Mouse (Mus musculus) spleen, adult 2 months (tissue): ENCODE results near the gene Terf2ip. TPM values are rescaled to one million over a fixed set of nuclear protein-coding genes. Genes with fewer than 3 reads are reported as not detected.
A peak's percentile ranks its signal among the peaks of the same experiment; 100 is the strongest.

Experiments
- DNase-seq, 2 experiments: peaks; one replicate each; pipeline versions ENCODE4 v3.0.0 to v3.0.0-alpha.2; 2012 to 2021; ENCODE audit warnings: low spot score in 2 of 2, low read depth in 1 of 2
- H3K27ac ChIP-seq: fragments of 200-500 bp; 2 replicates; pipeline ENCODE4 v1.5.1; 2012; ENCODE audit warnings: low read length, inconsistent platforms; ENCODE audit not compliant: insufficient read depth
- H3K27me3 ChIP-seq: fragments of 200-500 bp; 2 replicates; pipeline ENCODE4 v1.6.1; 2012; ENCODE audit warnings: mild to moderate bottlenecking, moderate library complexity, low read length, inconsistent platforms; ENCODE audit not compliant: control insufficient read depth, insufficient read depth
- H3K36me3 ChIP-seq: fragments of 200-500 bp; 2 replicates; pipeline ENCODE4 v1.6.1; 2012; ENCODE audit warnings: mild to moderate bottlenecking, low read length, inconsistent platforms; ENCODE audit not compliant: control insufficient read depth, insufficient read depth
- H3K4me1 ChIP-seq: fragments of 200-500 bp; 2 replicates; pipeline ENCODE4 v1.6.1; 2011; ENCODE audit warnings: inconsistent platforms; ENCODE audit not compliant: control insufficient read depth, insufficient read depth, insufficient read length
- H3K4me3 ChIP-seq: fragments of 200-500 bp; 2 replicates; pipeline ENCODE4 v1.5.1; 2011; ENCODE audit warnings: mild to moderate bottlenecking, inconsistent platforms; ENCODE audit not compliant: insufficient read depth, insufficient read length; ENCODE audit errors: extremely low read depth
- CTCF ChIP-seq: fragments of 200-500 bp; IDR thresholded peaks from 2 replicates; pipeline ENCODE4 v1.5.1; 2011; ENCODE audit warnings: mild to moderate bottlenecking, inconsistent platforms; ENCODE audit not compliant: insufficient read depth, insufficient read length, insufficient replicate concordance; ENCODE audit errors: extremely low read depth
- POLR2A ChIP-seq: fragments of 200-500 bp; IDR thresholded peaks from 2 replicates; pipeline ENCODE4 v1.6.1; 2011; ENCODE audit warnings: low read depth, low read length, inconsistent platforms
- WGBS: fragments of 180-500 bp; shearing (Covaris S2); methylation state at CpG from one replicate; pipeline ENCODE4 v1.1.7; 2018; 5-methylcytosine and 5-hydroxymethylcytosine counted together
- polyA plus RNA-seq: library from polyadenylated mRNA; depleted of rRNA; stranded (reverse); fragments of >200 nt; gene quantifications from 2 replicates; pipeline ENCODE4 v1.2.3, GENCODE M21; 2012

Gene Terf2ip
- polyA plus RNA-seq, 1 experiment, result 6.9 TPM

DNA sequence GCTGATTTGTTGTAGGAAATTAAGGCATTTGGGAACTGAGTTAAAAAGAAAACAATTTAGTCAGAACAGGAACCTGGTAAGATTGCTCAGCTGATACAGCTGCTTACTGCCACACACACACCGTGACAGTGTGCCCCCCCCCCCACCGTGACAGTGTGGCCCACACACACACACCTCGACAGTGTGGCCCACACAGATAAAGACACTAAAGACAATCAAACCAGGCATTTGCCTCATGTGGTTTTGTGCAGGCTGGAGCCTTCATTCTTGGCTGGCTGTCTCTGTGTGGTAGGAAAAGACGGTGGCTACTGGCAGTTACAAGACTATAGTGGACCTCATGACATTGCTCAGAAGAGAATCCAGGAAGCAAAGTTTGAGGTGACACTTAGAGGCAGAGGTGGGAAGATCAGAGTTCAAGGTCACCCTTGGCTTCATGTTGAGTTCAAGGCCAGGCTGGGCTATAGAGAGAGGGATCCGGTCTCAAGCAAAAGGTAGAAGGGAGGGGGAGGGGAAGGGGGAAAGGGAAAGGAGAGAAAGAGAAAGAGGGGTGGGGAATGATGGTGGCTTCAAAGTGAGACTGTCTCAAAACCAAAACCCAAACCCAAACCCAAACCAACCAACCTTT lies 43.8 kb upstream of the Terf2ip start:
- no peak for DNase-seq
- H3K4me1 ChIP-seq, result 0 out of 2 replicates have a peak, but pooled peaks cover 2% of the 10 kb centered on the region
- 46% methylated on average over 5 of the region's 5 CpGs for WGBS
- H3K36me3 ChIP-seq, result no peaks in the 10 kb centered on the region
- H3K27me3 ChIP-seq, result no peaks in the 10 kb centered on the region
- no peak overlapping the region for H3K27ac ChIP-seq
- no peak overlapping the region for H3K4me3 ChIP-seq
- TF ChIP-seq POLR2A, result no peak
- TF ChIP-seq CTCF, result no peak

DNA sequence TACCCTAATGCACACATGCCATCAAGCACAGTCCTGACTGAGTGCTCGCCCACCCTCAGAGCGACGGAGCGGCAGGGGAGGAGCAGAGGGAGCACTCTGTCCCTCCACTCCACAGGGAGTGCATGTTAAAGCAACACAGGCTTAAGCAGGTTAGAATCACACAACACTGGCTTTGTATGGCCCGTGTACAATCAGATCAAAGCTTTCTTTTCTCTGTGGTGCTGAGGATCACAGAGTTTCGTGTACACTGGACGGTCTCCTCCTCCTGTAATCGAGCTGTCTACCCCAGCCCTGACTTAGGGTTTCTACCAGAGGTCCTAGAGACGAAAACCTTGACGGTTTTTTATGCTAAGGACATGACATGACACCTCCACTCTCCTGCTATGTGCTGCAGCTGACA lies 42.7 kb upstream of the Terf2ip start:
- no peak for DNase-seq
- no peak overlapping the region for H3K4me3 ChIP-seq
- WGBS, result 92% methylated on average over 10 of the region's 10 CpGs
- H3K27ac ChIP-seq, result no peak overlapping the region
- H3K36me3 ChIP-seq, result no peaks in the 10 kb centered on the region
- no peaks in the 10 kb centered on the region for H3K27me3 ChIP-seq
- 0 out of 2 replicates have a peak, but pooled peaks cover 2% of the 10 kb centered on the region for H3K4me1 ChIP-seq
- TF ChIP-seq CTCF, result no peak
- TF ChIP-seq POLR2A, result no peak

DNA sequence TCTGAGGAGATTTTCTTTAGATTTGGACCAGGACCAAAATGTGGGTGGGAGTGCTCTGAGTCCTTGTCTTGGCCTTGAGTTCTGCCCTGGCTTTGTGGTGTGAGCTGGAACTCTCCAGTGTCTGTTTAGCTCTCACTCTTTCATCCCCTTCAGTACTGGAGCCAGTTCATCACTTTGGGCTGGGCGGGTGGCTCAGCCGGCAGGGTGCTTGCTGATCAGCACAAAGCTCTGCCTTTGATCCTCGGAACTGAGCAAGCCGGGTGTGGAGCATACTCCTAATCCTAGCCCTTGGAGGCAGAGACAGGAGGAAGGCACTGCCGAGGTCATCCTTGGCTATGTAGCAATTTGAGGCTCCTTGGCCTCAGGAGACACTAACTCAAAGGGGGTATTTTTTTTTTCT lies 42.2 kb upstream of the Terf2ip start:
- H3K4me1 ChIP-seq, result 0 out of 2 replicates have a peak, but pooled peaks cover 2% of the 10 kb centered on the region
- 86% methylated on average over 5 of the region's 5 CpGs for WGBS
- H3K27ac ChIP-seq, result no peak overlapping the region
- H3K4me3 ChIP-seq, result no peak overlapping the region
- H3K36me3 ChIP-seq, result no peaks in the 10 kb centered on the region
- H3K27me3 ChIP-seq, result no peaks in the 10 kb centered on the region
- no peak for DNase-seq
- TF ChIP-seq CTCF (no peak), POLR2A (no peak)

DNA sequence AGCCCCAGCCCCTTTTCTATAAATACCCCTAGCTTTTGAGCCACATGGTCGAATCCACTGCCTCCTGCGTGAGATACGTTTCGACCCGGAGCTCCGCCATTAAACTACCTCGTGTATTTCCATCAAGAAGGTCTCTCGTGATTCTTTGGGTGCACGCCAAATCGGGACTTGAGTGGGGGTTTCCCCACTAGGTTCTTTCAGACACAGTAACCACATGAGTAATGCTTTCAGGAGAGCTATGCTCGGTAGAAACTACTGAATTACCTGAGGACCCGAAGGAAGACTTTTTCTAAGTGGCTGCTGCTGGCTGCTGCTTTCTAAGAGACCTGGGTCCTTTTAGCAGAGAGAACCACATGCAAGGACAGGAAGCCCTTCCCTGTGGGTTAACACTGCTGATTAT lies 37.1 kb upstream of the Terf2ip start:
- no peak for DNase-seq
- no peaks in the 10 kb centered on the region; the same call in 1 of the 2 replicates for H3K4me1 ChIP-seq
- WGBS, result 88% methylated on average over 12 of the region's 12 CpGs
- peaks cover 8% of the 10 kb centered on the region; the same call in 1 of the 2 replicates for H3K36me3 ChIP-seq
- TF ChIP-seq CTCF (no peak), POLR2A (no peak)
- H3K27me3 ChIP-seq, result no peaks in the 10 kb centered on the region
- no peak overlapping the region for H3K27ac ChIP-seq
- H3K4me3 ChIP-seq, result no peak overlapping the region

DNA sequence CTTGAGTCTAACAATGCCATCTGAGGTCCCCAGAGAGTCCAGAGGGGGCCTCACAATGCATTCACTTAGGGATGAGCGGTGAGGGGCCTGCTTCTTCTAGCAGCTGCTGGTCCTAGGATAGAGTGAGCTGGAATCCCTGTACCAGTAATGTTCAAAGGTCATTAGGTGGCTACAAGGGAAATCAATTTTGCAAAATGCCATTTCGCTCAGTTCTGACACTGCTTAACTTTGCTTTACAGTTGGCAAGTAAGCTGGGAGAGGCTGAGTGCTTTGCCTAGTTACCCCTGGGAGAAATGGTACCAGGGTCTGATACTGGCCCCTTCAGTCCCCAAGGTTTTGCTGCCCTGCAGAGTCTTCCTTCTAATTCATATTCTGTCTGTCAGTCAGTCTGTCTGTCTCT lies 35.5 kb upstream of the Terf2ip start:
- peaks cover 8% of the 10 kb centered on the region; the same call in 1 of the 2 replicates for H3K36me3 ChIP-seq
- no peaks in the 10 kb centered on the region; the same call in 1 of the 2 replicates for H3K4me1 ChIP-seq
- H3K4me3 ChIP-seq, result no peak overlapping the region
- no peak overlapping the region for H3K27ac ChIP-seq
- H3K27me3 ChIP-seq, result no peaks in the 10 kb centered on the region
- DNase-seq, result no peak
- 93% methylated on average over 2 of the region's 2 CpGs for WGBS
- no peak for TF ChIP-seq POLR2A
- TF ChIP-seq CTCF, result no peak

DNA sequence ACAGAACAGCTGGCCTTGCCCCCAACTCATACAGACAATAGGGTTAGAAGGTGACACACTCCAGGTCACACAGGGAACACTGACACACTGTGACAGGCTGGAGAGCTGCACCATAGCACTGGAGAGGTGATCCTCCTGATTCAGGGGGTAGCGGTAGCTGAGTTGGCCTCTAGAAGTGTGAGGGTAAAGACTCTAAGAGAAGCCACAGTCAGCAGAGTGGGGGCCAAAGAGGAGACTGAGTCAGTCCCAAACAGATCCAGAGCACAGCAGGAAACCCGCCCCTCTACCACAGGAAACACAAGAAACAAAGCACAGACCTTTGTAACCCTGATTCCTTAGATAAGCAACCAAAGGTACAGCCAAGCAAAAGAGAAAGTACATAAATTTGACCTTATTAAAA lies 34.9 kb upstream of the Terf2ip start:
- Histone ChIP-seq H3K36me3 (peaks cover 8% of the 10 kb centered on the region; the same call in 1 of the 2 replicates), H3K4me3 (no peak overlapping the region), H3K27ac (peak overlapping the region; percentile 30; the same call in 1 of the 2 replicates), H3K4me1 (no peaks in the 10 kb centered on the region; the same call in 1 of the 2 replicates), H3K27me3 (no peaks in the 10 kb centered on the region)
- 52% methylated on average over 2 of the region's 2 CpGs for WGBS
- no peak for DNase-seq
- TF ChIP-seq CTCF (no peak), POLR2A (no peak)

DNA sequence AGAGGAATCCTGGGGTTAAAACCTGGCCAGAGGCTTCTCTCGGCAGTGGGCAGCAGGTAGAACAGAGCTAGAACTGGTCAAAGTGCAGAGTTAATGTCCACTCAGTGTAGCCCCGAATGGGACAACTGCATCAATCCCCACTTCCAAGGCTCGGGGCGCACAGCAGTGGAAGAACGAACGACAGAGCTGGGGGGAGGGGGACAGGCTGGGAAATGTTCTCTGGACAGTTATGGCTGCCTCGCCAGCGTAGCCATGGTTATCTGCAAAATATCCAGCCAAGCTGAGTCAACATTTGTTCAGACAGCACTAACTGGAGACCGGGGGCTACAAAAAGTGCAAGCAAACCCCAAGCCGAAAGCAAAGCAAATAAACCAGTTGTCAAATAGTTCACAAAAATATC lies 33.1 kb upstream of the Terf2ip start:
- DNase-seq, result no peak
- WGBS, result 93% methylated on average over 10 of the region's 10 CpGs
- Histone ChIP-seq H3K27me3 (no peaks in the 10 kb centered on the region), H3K36me3 (peaks cover 8% of the 10 kb centered on the region; the same call in 1 of the 2 replicates), H3K27ac (no peak overlapping the region), H3K4me1 (no peaks in the 10 kb centered on the region; the same call in 1 of the 2 replicates), H3K4me3 (no peak overlapping the region)
- TF ChIP-seq CTCF (no peak), POLR2A (no peak)
